Mouse (Mus musculus) liver, embryonic 15.5 days (tissue): ENCODE data around the gene Efna3. TPM values are rescaled to one million over a fixed set of nuclear protein-coding genes. Genes with fewer than 3 reads are reported as not detected.

Experiments
- ATAC-seq: fragments of 200-750 bp; cut with Nextera tagmentation; 2 replicates; pipeline ENCODE4 v1.8.0; 2017; ENCODE audit warnings: moderate number of reproducible peaks, mild to moderate bottlenecking, moderate library complexity; ENCODE audit not compliant: insufficient read depth
- H3K27ac ChIP-seq: fragments of 300-500 bp; sonication (generic); replicated peaks from 2 replicates; pipeline ENCODE4 v1.5.1; 2015; ENCODE audit warnings: mild to moderate bottlenecking, inconsistent platforms
- H3K27me3 ChIP-seq: fragments of 300-500 bp; sonication (generic); 2 replicates; pipeline ENCODE4 v1.6.1; 2015; ENCODE audit warnings: mild to moderate bottlenecking, inconsistent platforms
- H3K36me3 ChIP-seq: fragments of 300-500 bp; sonication (generic); replicated peaks from 2 replicates; pipeline ENCODE4 v1.6.1; 2015; ENCODE audit warnings: moderate library complexity, mild to moderate bottlenecking, inconsistent platforms
- H3K4me1 ChIP-seq: fragments of 300-500 bp; sonication (generic); replicated peaks from 2 replicates; pipeline ENCODE4 v1.6.1; 2015; ENCODE audit warnings: inconsistent platforms
- H3K4me2 ChIP-seq: fragments of 300-500 bp; sonication (generic); 2 replicates; pipeline ENCODE4 v1.6.1; 2015; ENCODE audit warnings: moderate library complexity, mild to moderate bottlenecking, inconsistent platforms
- H3K4me3 ChIP-seq: fragments of 300-500 bp; sonication (generic); replicated peaks from 2 replicates; pipeline ENCODE4 v1.5.1; 2015; ENCODE audit warnings: mild to moderate bottlenecking, inconsistent platforms
- H3K9ac ChIP-seq: fragments of 300-500 bp; sonication (generic); 2 replicates; pipeline ENCODE4 v1.6.1; 2015; ENCODE audit warnings: moderate library complexity, mild to moderate bottlenecking, inconsistent platforms
- H3K9me3 ChIP-seq: fragments of 300-500 bp; sonication (generic); replicated peaks from 2 replicates; pipeline ENCODE4 v1.6.1; 2016; ENCODE audit warnings: inconsistent platforms
- WGBS: fragments of 180-500 bp; shearing (Covaris S2); methylation state at CpG from one replicate; pipeline ENCODE4 v1.1.7; 2015; ENCODE audit warnings: mixed read lengths; ENCODE audit not compliant: insufficient replicate concordance; 5-methylcytosine and 5-hydroxymethylcytosine counted together
- polyA plus RNA-seq: library from polyadenylated mRNA; unstranded; fragments of >200 nt; fragmentation: Nextera tagmentation; extraction: Ambion mirVana; gene quantifications from 2 replicates; pipeline ENCODE4 v1.2.1, GENCODE M21; 2015

The Efna3 gene
- polyA plus RNA-seq, 1 experiment from 2014 or later: 0.18 TPM

DNA sequence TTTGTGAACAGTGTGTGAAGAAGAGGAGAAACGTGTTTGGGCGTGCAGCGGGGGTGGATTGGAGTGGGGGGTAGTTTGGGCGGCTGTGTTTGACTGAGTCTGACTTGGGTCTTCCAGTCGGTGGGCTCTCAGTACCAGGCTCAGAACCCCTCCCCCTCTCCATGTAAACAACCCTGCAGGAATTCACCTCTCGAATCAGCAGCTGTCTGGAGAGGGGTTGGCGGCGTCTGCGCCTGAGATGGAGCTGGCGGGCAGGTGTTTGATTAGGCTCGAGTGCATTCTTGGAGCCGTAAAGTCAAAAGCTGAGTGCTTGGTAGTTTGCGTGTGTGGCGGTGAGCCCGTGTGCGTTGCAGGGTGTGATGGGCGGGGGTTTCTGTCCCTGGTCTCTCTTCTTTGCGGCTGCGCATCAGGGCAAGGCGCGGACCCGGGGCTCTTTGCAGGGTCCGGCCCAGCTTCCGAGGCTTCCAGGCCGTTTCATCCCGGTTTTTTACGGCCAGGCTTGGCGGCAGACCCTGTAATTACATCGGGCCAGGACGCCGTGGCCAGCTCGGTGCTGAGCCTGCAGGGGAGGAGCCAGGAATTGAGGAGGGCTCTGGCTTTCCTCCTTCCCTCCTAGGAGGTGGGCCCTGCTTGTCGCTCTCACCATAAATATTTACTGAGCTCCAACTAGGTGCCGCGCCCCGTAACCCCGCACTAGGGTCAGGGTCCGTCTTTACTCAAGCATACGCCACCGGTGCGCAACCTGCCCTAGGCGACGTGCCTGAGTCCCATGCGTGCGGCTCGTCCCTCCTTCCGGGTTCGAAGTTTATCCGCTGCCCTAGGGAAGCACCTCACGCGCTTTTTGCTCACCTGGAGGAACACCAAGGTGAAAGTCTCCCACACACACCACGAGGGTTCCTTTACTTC is 41.9 kb downstream of the Efna3 start, which contains the start of gene Efna1:
Efna1 (minus strand) TSS at position 537 of the 906 bp plus-strand sequence.
- WGBS: 2% methylated on average over 52 of the region's 52 CpGs
- Histone ChIP-seq H3K4me1 (peaks cover 30% of the 10 kb centered on the region), H3K9ac (no peak within 1 kb of the TSS; the same call in 1 of the 2 replicates), H3K4me3 (peak within 1 kb of the TSS; percentile 52), H3K4me2 (peak within 1 kb of the TSS; percentile 69), H3K9me3 (no peaks in the 10 kb centered on the region), H3K27me3 (peaks cover 90% of the 10 kb centered on the region), H3K27ac (peak within 1 kb of the TSS; percentile 64), H3K36me3 (no peaks in the 10 kb centered on the region)
- ATAC-seq: peak; percentile 60

DNA sequence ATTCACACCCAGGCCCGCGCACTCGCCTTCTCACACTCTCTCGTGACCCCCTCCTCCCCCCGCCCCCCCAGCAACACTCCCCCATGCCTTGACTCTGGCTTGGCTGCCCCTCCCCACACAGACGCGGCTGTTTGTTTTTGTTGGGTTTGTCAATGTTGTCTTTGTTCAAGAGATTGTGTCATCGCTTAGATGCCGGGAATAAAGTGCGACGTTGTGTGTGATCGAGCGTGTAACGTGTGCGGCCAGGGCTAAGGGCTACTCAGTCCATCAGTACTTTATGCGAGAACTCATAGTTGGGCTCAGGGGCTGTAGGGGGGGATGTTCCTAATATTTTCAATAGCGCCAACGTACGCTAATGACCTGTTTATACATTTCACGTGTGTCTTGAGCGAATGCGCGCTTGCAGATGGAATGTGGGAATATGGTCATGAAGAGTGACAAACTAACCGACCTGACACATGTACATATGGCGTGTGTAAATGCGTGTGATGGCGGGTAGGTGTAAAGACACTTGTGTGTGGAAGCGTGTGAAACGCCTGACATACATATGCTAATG is 42.6 kb downstream of the Efna3 start:
- H3K4me2 ChIP-seq: peak overlapping the region; percentile 69
- H3K27me3 ChIP-seq: peaks cover 89% of the 10 kb centered on the region
- peak; percentile 29 for ATAC-seq
- H3K9ac ChIP-seq: no peak overlapping the region
- under 1% methylated on average over 29 of the region's 29 CpGs for WGBS
- H3K4me1 ChIP-seq: peaks cover 30% of the 10 kb centered on the region
- H3K27ac ChIP-seq: peak overlapping the region; percentile 64
- H3K36me3 ChIP-seq: no peaks in the 10 kb centered on the region
- no peaks in the 10 kb centered on the region for H3K9me3 ChIP-seq
- peak overlapping the region; percentile 52 for H3K4me3 ChIP-seq

DNA sequence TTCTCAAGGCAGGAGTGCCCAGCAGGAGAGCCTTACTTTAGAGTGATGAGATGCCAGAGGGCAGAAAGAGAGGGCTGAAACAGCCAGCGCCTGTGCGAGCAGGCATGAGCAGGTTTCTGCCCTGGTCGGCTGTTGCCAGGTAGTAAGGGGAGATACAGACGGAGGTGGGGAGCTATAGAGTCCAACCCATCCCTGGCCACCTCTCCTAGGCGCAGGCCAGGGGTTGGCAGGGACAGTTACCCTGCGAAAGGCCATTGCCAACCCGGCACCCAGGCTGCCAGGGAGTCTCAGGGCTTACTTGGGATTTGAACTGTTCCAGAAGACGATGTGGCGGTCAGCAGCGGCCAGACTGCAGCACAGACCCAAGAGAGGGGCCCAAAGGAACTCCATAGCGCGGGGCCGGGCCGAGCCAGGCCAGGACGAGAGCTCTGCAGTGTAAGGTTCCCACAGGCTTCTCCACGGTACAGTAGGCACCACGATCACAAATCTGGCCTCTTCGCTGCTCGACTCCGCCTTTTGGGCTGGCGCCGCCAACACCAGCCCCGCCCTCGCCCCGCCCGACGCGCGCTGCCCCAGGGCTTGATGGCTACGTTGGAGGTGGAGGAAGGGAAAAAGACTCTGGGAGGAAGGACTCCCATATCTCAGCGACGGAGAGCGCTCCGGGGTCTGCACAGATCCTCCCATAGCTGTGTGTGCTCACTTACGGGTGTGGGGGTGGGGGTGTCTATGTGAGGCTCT is 43.4 kb downstream of the Efna3 start:
- H3K4me3 ChIP-seq: peak overlapping the region; percentile 52
- WGBS: 3% methylated on average over 35 of the region's 35 CpGs
- H3K27ac ChIP-seq: peak overlapping the region; percentile 64
- H3K9ac ChIP-seq: peak overlapping the region; percentile 52
- no peaks in the 10 kb centered on the region for H3K36me3 ChIP-seq
- peaks cover 80% of the 10 kb centered on the region for H3K27me3 ChIP-seq
- H3K4me2 ChIP-seq: peak overlapping the region; percentile 69
- no peaks in the 10 kb centered on the region for H3K9me3 ChIP-seq
- peak; percentile 49 for ATAC-seq
- peaks cover 30% of the 10 kb centered on the region for H3K4me1 ChIP-seq

DNA sequence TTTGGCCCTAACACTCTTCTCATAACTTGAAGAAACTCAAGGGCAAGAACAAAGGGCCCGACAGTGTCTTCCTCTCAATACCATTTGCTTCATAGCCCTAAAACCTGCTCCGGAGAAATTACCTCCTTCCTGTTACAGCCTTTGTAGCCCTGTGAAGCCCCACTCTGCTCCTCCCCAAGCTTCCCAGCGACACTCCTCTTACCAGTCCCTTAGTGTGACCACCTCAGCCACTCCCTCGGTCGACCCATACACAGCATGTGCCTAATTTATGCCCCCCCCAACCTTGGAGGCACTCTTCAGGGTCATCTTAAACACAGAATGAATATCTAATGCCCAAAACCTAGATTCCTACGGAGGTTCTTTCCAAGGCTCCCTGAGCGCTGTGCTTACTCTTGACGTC is 44.1 kb downstream of the Efna3 start:
- Histone ChIP-seq H3K4me3 (peak overlapping the region; percentile 52), H3K9me3 (no peaks in the 10 kb centered on the region), H3K4me1 (peaks cover 30% of the 10 kb centered on the region), H3K27ac (0 out of 2 replicates have a peak overlapping the region, but pooled peaks have one; percentile 9), H3K9ac (no peak overlapping the region), H3K4me2 (peak overlapping the region; percentile 69), H3K27me3 (peaks cover 76% of the 10 kb centered on the region), H3K36me3 (no peaks in the 10 kb centered on the region)
- 12% methylated on average over 8 of the region's 8 CpGs for WGBS
- ATAC-seq: no peak

DNA sequence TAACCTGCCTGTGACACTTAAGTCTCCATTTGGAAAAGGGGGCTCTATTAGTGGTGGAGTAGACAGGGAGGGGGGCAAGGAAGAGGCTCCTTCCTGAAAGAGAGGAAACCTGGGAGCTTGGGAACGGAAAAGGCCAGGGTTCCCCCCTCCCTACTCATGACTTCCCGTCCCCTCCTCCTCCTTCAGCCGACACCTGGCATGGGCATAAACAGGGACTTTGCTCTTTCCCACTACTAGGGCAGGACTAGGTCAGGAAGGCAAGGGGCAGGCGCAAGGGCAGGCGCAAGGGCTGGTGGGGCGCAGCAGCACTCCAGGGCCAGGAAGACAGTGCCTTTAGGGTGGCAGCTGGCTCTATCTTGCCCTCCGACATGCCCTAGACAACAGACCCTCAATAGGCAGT is 44.7 kb downstream of the Efna3 start:
- Histone ChIP-seq H3K4me3 (peak overlapping the region; percentile 52), H3K9ac (no peak overlapping the region), H3K36me3 (no peaks in the 10 kb centered on the region), H3K4me2 (peak overlapping the region; percentile 69), H3K27me3 (peaks cover 76% of the 10 kb centered on the region), H3K9me3 (no peaks in the 10 kb centered on the region), H3K4me1 (peaks cover 30% of the 10 kb centered on the region), H3K27ac (no peak overlapping the region)
- WGBS: 57% methylated on average over 7 of the region's 7 CpGs
- ATAC-seq: peak; percentile 24; the same call in 1 of the 2 replicates

DNA sequence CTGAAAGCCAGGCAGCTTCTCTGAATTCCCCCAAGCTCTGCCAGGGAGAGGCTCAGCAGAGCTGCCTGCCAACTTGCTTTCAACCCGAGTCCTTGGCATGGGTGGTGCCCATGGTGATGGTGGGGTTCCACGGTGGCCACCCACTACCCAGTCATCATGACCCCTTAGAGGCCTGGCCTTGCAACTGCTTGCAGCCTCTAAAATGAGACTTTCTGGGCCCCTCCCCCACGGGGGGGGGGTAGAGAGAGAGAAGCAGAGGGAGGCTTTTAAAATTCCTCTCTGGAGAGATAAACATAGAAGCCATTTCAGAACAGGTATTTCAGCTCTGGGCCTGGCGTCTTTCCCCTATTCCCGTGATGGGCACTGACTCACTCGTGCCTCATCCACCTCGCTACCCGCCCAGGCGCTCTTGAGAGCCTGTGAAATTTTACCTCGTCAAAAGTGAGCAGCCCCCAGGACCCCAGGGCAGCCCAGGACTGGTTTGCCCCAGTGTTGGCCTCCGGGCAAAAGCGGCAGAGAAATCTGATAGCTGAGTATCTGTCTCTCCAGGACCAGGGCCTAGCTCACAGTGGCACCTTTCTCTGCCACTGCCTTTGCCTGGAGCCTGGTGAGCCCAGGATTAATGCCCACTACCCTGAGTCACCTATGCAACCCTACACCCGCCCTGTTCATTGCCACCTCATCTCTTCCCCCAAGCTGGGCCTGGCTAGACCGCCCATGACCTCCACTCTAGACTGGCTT is 45.3 kb downstream of the Efna3 start:
- no peak overlapping the region for H3K9ac ChIP-seq
- ATAC-seq: no peak

DNA sequence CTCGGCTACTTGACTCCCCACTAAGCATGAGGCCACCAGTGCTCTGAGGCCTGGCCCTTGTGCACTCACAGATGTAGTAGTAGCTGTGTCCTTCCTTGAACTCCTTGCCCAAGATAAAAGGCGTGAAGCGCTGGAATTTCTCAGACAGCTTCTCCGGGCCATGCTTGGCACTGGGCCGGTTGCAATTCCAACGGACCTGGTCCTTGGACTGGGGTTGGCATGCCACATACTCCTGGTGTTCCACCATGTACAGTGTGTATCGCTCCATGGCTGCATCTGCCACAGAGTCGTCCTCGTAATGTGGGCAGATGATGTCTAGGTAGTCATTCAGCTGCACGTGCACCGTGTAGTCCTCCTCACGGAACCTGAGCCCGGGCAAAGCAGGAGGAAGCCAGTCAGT is 46.7 kb downstream of the Efna3 start:
- ATAC-seq: no peak
- no peak overlapping the region for H3K9ac ChIP-seq
- no peaks in the 10 kb centered on the region for H3K36me3 ChIP-seq
- H3K27me3 ChIP-seq: peaks cover 70% of the 10 kb centered on the region
- no peaks in the 10 kb centered on the region for H3K9me3 ChIP-seq
- H3K4me1 ChIP-seq: peaks cover 25% of the 10 kb centered on the region
- no peak overlapping the region for H3K4me2 ChIP-seq
- no peak overlapping the region for H3K27ac ChIP-seq
- 72% methylated on average over 13 of the region's 13 CpGs for WGBS
- H3K4me3 ChIP-seq: no peak overlapping the region

More for the DNA sequence above, 45.3 kb downstream of the Efna3 start:
- Histone ChIP-seq H3K4me2 (peak overlapping the region; percentile 69), H3K27ac (no peak overlapping the region), H3K4me3 (peak overlapping the region; percentile 52; the same call in 1 of the 2 replicates), H3K36me3 (no peaks in the 10 kb centered on the region), H3K4me1 (peaks cover 30% of the 10 kb centered on the region), H3K9me3 (no peaks in the 10 kb centered on the region), H3K27me3 (peaks cover 76% of the 10 kb centered on the region)
- WGBS: 48% methylated on average over 14 of the region's 14 CpGs

DNA sequence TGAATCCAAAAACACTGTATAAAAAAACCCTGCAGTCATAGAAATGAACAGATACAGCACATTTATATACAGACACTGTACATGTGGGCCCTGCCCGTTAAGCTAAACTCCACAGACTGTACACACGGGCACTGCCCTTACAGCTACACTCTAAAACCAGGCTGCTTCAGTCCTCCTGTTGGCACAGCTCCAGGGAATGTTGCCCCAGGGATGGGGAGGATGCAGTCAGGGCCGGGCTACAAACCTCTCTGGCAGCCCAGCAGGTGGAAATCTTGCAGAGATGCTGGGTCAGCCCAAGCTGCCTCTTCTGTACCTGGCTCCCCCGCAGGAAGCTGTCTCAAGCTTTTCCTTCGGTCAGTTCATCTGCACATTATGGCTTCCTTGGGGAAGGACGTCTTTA is 51.0 kb downstream of the Efna3 start:
- Histone ChIP-seq H3K27me3 (peaks cover 27% of the 10 kb centered on the region), H3K36me3 (no peaks in the 10 kb centered on the region), H3K4me2 (no peak overlapping the region), H3K4me3 (no peak overlapping the region), H3K9ac (no peak overlapping the region), H3K4me1 (peaks cover 36% of the 10 kb centered on the region), H3K27ac (no peak overlapping the region), H3K9me3 (no peaks in the 10 kb centered on the region)
- no peak for ATAC-seq
- WGBS: 56% methylated on average over 6 of the region's 6 CpGs

DNA sequence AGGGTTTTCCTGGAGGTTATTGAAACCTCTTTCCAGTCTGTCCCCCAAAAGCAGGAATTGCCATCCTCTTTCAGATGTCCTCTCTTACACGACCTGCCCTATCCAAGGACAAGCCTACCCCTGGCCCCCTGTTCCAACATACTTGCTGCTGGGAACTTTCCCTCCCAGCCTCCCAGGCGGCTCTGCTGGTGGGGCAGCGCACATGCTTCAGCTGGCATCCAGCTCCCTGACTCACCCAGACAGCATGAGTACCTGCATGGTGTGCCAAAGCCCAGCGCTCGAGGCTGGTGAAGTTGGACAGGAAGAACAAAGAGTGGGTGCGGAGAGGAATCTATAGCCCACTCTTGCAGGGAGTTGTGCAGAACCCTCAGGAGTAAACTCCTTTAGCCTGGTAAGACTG is 51.9 kb downstream of the Efna3 start:
- peak overlapping the region; percentile 76 for H3K4me2 ChIP-seq
- no peak overlapping the region for H3K9ac ChIP-seq
- H3K4me3 ChIP-seq: no peak overlapping the region
- H3K36me3 ChIP-seq: no peaks in the 10 kb centered on the region
- peaks cover 18% of the 10 kb centered on the region for H3K27me3 ChIP-seq
- no peak overlapping the region for H3K27ac ChIP-seq
- WGBS: 65% methylated on average over 6 of the region's 6 CpGs
- peaks cover 41% of the 10 kb centered on the region for H3K4me1 ChIP-seq
- no peak for ATAC-seq
- H3K9me3 ChIP-seq: no peaks in the 10 kb centered on the region

DNA sequence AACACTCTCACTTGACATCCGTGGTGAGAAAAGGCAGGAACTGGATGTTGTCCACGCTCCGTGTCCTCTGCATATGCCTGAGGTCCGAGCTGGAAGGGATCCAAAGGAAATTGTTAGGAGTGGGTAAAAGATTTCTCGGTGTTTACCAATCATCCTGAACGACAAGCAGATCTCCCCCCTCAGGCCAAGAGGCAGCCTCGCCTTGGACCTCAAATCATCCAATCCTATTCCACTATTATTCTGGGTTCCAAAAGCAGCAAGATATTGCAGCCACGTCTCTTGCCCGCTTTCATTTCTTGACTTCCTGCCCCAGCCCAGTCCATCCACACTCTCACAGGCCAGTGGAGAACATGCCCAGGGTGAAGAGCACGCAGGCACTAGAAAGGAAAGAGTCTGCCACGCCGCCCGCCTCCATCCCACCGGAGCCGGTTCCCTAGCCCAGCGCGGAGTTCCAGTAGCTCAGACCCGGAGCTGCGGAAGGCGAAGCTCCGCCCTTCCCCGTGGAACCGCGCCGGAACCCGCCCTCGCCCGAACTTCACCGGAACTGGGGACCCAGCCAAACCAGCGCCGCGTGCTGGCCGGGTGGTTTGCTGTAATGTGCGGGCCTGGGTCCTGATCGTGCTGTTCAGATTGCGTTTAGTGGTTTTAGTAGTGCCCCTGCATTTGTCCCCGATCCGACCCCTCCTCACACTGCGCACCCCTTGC is 52.6 kb downstream of the Efna3 start, which contains the start of gene Slc50a1:
Slc50a1 (minus strand) TSS at position 520 of the 705 bp plus-strand sequence.
- Histone ChIP-seq H3K27me3 (peaks cover 12% of the 10 kb centered on the region), H3K4me3 (peak within 1 kb of the TSS; percentile 63), H3K9me3 (no peaks in the 10 kb centered on the region), H3K4me2 (peak within 1 kb of the TSS; percentile 76), H3K36me3 (no peaks in the 10 kb centered on the region), H3K27ac (peak within 1 kb of the TSS; percentile 31; the same call in 1 of the 2 replicates), H3K9ac (peak within 1 kb of the TSS; percentile 48), H3K4me1 (peaks cover 41% of the 10 kb centered on the region)
- WGBS: 2% methylated on average over 39 of the region's 39 CpGs
- peak; percentile 43; the same call in 1 of the 2 replicates for ATAC-seq
